Mouse (Mus musculus) CD4-positive, CD25-positive, alpha-beta regulatory T cell (primary cell): Measurements from ENCODE around the gene Plekhn1. TPM values are rescaled to one million over a fixed set of nuclear protein-coding genes. Genes with fewer than 3 reads are reported as not detected.

Experiments used
- polyA plus RNA-seq: library from polyadenylated mRNA; unstranded; fragments of 100-300 nt; shearing (Covaris generic); gene quantifications from one replicate; pipeline ENCODE4 v1.2.1, GENCODE M21; 2017

The Plekhn1 gene
- polyA plus RNA-seq: 40.8 TPM

GRCm38 (mm10) chr4:156234701-156235213 lies at the start of gene Plekhn1:
Gene Plekhn1 (minus strand): TSS chr4:156234857.

GRCm38 (mm10) chr4:156255078-156255839 lies 20.6 kb upstream of the Plekhn1 start, which contains the start of gene Samd11:
Gene Samd11 (minus strand): TSS chr4:156255657.

GRCm38 (mm10) chr4:156235808-156236533 lies 1.3 kb upstream of the Plekhn1 start, which contains the start of gene Noc2l:
Gene Noc2l (plus strand): TSS chr4:156236010.

GRCm38 (mm10) chr4:156215649-156216048 lies 19.0 kb downstream of the Plekhn1 start, which contains the start of gene Perm1:
Gene Perm1 (plus strand): TSS chr4:156215868.

GRCm38 (mm10) chr4:156203001-156203412 lies 31.6 kb downstream of the Plekhn1 start, which contains the start of gene AW011738:
Gene AW011738 (plus strand): TSS chr4:156203304.

GRCm38 (mm10) chr4:156200623-156201475 lies 33.8 kb downstream of the Plekhn1 start, which contains the start of gene Isg15:
Gene Isg15 (minus strand): TSS chr4:156200818.

GRCm38 (mm10) chr4:156197131-156197828 lies 37.4 kb downstream of the Plekhn1 start, which contains the start of gene Agrn:
Gene Agrn (minus strand): TSS chr4:156197488.

Other genes with a start within 250 kb of the Plekhn1 start
- 10.6 TPM for gene B3galt6, start 242.2 kb downstream of the Plekhn1 start, polyA plus RNA-seq
- gene Sdf4, start 242.0 kb downstream of the Plekhn1 start, polyA plus RNA-seq: 491 TPM
- 804 TPM for gene Tnfrsf4, start 221.0 kb downstream of the Plekhn1 start, polyA plus RNA-seq
- 759 TPM for gene Tnfrsf18, start 208.7 kb downstream of the Plekhn1 start, polyA plus RNA-seq
- gene Ttll10, start 175.4 kb downstream of the Plekhn1 start, polyA plus RNA-seq: 0.54 TPM
- gene 9430015G10Rik, start 124.9 kb downstream of the Plekhn1 start, polyA plus RNA-seq: 35.3 TPM
- gene Rnf223, start 104.3 kb downstream of the Plekhn1 start, polyA plus RNA-seq: not detected
- 4.2 TPM for gene Agrn, start 37.4 kb downstream of the Plekhn1 start, polyA plus RNA-seq
- gene Isg15, start 34.0 kb downstream of the Plekhn1 start, polyA plus RNA-seq: 42.8 TPM
- gene AW011738, start 31.6 kb downstream of the Plekhn1 start, polyA plus RNA-seq: 21.8 TPM
- 3.1 TPM for gene Perm1, start 19.0 kb downstream of the Plekhn1 start, polyA plus RNA-seq
- gene Noc2l, start 1.2 kb upstream of the Plekhn1 start, polyA plus RNA-seq: 162 TPM
- gene Samd11, start 20.8 kb upstream of the Plekhn1 start, polyA plus RNA-seq: 2.0 TPM
- not detected for gene Vmn2r-ps159, start 96.2 kb upstream of the Plekhn1 start, polyA plus RNA-seq